Mouse (Mus musculus) layer of hippocampus, postnatal 14 days (tissue): ENCODE measurements around the gene Lrrc72. TPM values are rescaled to one million over a fixed set of nuclear protein-coding genes. Genes with fewer than 3 reads are reported as not detected.
"Not testable (repeated sequence)": the region's sequence is repeated elsewhere in the genome, so short reads cannot be mapped to it uniquely, and the experiment has no call there.

Source experiments
- DNase-seq, 2 experiments: peaks; one replicate each; pipeline ENCODE4 v3.0.0; 2021 to 2022; ENCODE audit warnings: low spot score in 2 of 2, mixed read lengths in 1 of 2
- long read RNA-seq, 2 experiments: library from polyadenylated mRNA; stranded (forward); transcript quantifications; one replicate each; pipeline ENCODE4 v2.0.0; 2021
- total RNA-seq, 2 experiments: library from RNA; stranded (reverse); gene quantifications; 2 replicates each; pipeline ENCODE4 v1.2.3; 2021

Gene Lrrc72
- total RNA-seq, result not detected
- long read RNA-seq, experiment 1, result 0 reads
- long read RNA-seq, experiment 2, result 0 reads

DNA sequence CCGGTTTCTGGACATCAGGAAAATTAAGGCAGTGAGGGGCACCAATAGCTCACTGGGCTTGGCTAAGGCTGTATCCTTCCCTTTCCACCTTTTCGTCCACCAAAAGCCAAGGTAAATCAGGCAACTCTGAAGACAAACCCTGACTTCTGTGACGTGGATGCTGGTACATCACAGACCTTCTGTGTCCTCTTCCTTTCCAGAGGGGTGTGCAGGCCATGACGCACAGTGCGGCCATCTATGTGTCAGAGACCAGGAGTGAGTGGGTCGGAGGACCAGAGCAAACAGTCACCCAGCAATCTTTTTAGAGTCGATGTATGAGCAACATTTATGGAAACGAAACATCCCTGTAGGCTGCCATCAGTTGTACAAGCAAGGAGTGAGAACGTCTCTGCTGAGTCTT, at the start of gene Lrrc72:
Gene Lrrc72, minus strand, starts transcription at position 101 of the 400 bp plus-strand sequence.
- no peak for DNase-seq

DNA sequence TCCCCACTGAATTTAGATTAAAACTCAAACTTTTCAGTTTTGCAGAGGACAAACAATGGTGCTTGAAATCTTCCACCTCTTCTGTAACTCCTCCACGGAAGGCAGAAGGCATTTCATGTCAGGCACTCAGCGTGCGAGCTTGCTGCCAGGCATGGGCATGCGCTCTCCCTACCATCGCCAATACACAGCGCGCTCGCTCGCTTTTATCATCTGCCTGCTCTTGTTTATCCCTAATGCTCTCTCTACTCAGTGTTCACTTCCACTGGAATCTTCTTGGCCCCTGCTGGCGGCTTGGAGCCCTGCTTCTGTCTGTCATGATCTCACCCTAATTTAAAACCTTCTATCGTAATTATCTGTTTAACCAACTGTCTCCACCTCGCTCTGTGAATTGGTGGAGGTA, 49.1 kb upstream of the Lrrc72 start:
- DNase-seq, result peak; percentile 53 to 59

DNA sequence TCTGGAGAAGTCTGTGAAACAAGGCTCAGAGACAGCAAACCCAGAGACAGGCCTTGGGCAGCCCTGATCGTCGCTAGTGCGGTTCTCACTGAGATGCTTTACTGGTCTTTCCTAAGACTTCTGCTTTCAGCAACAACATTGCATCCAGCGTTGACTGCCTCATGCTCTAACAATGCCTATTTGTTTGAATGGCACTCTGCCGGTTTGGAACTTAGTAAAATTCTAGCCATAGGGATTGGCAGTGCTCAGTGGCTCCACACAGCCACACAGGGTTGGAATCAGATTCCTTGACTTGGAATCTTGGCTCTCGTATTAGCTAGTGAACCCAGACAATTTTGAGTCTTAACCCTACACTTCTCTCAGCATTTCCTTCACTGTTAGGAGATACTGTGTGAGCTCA, 38.1 kb upstream of the Lrrc72 start:
- DNase-seq, result no peak

DNA sequence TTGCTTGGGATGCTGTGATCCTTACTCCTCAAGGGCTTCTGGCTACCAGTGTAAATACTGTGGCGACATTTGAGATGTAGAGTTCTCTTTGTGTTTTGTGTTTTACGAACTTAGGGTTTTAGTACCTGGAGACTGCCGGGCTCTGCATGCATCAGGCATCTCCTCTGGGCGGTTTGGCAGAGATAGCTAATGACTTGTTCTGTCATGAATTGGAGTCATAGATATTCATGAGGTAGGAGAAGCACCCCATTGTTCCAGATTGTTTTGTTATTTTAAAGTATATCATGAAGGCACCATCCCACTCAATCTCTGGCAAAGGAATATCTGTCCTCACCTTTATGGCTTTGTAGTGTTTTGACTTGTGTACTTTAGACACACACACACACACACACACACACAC, 37.3 kb upstream of the Lrrc72 start:
- no peak for DNase-seq

DNA sequence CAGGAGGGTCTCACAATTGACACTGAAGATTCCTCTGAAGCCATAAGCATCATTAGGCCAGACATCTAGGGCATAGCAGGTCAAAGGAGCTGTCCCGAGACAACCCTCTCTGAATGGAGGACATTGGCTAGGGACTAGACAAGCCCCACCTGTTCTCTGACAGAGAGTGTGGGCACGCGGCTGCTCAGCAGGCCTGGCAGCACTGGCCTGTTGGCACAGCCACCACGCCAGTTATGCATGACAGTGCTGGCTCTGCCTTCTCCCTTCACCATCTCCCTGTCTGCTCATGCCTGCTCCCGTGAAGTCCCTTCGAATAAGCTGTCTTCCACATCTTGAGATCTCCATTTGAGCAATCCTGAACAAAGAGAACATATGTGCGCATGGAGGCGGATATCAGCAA, 36.4 kb upstream of the Lrrc72 start:
- DNase-seq, result peak in 1 of 2 experiments; percentile 33

DNA sequence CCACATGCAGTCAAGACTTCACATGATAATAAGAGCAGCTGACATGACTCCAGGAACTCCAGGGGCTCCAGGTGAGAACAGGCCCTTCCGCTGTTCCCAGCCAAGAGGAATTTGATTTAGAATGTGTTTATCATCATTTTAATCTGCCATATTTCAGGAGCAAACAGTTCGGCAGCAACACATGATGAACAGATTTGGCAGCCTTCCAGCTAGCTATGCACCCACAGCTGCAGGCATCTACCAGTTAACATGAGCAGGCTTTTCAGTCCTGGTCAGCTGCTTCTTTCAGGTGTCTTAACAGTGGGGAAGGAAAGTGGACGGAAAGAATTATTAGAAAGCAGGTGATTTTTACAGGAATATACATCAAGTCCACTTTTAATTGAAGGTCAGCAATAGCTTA, 21.6 kb upstream of the Lrrc72 start:
- DNase-seq, result no peak

DNA sequence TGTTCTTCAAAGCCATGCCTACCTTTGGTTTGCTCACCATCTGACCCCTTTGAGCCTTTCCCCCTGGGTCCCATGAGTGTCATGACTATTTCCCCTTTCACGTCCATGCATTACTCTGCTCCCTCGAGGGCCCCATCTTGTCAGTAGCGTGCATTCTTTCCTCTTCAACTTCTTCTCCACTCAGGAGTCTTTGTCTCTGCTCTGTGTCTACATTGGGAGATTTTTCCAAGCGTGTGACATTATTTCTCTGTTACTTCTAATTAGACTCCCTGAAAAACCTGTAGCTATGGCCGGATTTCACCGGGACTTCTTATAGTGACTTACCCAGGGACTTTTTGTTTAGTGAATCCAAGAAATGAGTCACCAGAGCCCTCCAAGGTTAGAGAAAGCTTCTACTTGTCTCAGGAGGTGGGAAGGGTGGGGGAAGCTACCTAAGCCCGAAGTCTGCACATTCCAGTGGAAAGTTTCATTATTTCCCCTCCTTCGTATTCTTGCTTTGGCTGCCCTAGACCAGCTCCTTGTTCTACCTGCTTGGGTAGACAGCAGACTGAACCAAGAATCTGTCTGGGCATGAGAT, 14.6 kb upstream of the Lrrc72 start:
- no peak for DNase-seq

DNA sequence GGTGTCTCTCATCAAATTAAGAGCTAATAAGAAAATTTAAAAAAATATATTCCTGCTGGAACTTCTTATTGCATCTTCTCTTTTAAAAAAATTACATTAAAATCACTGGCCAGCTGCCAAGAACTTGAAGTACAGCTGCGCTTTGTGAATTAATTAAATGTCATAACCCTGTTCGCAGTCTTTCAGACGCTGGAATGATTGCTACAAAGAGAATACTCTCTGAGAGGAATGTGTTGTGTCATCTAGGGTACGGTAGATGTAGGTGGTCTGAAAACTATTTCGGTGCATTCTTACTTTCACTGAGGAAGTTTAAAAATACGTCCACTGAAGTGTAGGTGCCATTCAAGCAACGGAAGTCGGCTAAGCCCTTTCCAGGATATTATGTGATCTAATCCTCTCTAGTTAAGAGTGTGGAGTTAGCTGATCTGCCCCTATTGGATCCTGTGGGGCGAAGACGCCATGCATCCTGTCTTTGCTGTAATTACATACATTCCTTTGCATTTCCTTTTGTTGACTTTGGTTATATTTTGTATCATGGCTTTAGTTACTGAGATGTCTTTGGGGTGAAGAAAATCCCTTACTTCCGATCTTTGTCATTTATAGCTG, 9.0 kb upstream of the Lrrc72 start:
- DNase-seq, result no peak

DNA sequence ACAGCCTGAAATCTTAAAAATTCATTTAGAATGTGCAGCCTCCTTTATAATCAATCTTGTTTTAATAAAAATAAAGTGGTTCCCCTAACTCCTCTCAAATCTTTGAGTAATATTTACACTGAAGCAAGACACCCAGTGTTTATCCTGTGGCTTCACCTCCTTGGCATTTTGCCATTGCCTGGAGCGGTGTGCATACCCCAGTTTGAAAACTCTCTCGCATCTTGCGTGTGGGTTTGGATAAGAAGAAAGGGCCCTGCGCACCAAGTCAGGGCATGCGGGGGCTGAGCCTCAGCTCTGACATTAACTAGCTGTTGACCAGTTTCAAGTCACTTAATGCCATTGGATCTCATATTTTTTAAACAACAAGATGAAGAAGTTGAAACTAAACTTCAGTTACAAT, 2.2 kb upstream of the Lrrc72 start:
- DNase-seq, result no peak

DNA sequence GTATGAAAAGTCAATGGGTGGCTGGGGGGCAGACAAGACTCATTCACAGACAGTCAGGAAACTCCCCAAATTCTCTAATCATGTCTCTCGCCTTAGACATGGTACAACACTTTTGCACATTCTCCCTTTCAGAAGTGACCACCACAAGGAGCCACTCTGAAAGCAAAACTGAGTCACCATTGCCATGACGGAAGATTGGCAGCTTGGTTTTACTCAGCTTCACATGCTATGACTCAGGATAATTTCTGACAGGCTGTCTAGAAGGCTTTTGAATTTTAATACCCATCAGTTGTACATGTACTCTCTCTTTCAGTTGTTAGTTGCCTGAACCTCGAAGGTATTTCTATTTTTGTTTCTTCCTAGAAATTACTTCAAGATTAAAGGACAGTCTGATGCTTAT, 12.0 kb downstream of the Lrrc72 start:
- DNase-seq, result no peak

DNA sequence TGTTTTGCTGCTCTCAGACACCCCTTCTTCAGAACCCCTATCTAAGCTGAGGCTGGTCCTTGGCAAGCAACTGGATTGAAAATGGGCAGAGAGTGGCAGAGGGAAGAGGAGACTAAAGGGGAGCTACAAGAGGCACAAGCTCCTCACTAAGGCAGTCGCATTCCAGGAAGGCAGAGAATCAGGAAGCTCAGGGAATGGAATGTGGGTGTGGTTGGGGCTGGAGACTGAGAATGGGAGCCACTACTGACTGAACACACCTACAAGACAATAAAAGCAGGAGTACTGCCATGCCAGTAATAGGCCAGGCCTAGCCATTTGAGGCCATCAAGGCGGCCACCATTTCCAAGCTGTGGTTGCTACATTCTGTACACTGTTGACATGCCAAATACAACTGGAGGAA, 21.8 kb downstream of the Lrrc72 start:
- no peak for DNase-seq

DNA sequence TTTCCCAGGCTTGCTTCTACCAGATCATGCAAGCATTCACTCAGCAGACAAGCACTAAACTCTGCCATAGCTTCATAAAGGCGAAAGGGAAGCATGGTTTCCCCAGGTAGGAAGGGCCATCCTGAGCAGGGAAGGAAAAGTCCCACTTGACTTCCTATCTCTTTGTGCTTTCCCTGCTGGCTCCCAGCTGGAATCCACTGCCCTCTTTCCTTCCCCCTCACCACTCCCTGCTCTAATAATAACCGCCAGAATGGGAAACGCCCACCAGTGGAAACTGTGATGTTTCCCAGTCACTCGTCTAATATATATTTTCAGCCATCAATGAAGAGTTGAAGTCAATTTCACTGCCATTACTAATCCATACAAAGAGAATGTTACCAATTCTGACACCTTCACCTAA, 28.8 kb downstream of the Lrrc72 start:
- DNase-seq, result no peak

DNA sequence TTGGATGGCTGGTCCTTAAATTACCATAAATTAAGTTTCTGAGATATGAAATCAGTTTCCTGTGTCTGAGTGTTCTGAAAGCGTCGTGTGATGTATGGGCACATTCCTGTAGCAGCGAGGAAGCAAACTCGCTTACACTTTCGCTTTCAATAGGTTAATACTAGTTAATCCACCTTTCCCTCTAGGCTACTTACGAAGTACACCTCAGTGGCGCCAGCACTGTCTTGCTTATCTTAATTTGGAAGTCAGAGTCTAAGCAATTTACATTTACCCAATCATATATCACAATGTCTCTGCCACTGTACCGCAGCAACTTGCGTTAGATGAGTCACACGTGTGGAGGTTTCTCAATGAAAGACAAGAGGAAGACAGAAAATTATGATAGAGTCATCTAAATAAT, 36.3 kb downstream of the Lrrc72 start:
- DNase-seq, result no peak

DNA sequence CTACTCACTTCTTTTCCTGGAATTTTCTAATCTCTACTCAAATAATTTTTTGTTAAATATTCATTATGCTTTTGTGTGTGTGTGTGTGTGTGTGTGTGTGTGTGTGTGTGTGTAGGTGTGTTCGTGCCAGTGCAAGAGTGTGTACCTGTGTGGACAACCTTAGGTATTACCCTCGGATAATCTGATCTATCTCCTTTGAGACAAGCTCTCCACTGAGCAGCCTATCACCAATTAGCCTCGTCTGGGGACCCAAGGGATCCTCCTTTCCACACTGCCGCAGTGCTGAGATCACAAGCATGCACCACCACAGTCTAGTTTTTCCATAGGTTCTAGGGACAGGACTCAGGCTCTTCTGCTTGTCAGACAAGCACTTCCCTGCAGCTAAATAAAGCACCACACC, 37.0 kb downstream of the Lrrc72 start:
- DNase-seq, result no peak

DNA sequence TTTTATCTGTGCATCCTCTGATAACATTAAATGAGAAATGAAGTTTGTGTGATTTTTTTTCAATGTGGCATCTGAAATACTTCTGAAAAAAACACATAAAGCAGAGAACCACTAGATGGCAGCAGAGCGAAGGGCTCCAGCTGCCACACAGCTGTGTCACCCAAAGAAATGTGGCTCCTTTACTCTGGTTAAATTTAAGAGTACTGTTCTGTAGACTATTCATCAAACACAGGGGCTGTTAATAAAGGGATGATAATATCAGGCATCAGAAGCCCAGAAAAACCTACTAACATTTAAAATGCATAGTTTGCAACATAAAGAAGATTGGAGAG, 38.1 kb downstream of the Lrrc72 start:
- peak in 1 of 2 experiments; percentile 48 for DNase-seq

DNA sequence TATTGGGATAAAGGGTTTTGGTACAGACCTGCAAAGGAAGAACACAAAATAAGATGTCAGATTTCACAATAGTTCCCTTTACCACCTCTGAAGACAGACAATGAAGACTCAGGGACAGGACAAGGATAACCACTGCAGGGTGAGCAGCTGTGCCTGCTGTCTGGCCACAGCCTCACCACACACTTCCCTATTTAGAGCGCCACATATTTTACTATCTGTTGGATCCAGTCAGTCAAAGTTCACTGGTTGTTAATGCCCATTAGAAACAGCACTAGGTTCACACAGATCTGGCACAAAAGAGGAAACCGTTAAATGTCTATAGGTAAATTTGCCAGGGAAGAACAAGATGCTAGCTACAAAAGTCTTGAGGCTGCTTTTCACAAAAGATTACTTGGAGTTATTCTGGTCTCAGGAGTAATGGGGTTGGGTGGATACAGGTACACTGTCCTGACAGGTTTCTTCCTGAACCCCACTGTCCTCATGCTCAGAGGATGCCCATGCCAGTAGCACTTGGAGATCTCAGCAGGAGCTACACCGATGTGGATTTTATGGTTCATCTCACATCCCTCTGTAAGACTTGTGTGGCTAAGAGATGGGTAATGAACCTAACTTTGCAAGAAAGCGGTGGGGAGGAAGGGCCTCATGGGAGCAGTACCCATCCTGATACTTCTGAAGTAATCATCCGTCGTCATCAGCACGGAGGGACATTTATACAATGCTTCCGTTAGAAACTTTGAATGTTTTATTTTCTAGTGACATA, 38.6 kb downstream of the Lrrc72 start:
- no peak for DNase-seq

DNA sequence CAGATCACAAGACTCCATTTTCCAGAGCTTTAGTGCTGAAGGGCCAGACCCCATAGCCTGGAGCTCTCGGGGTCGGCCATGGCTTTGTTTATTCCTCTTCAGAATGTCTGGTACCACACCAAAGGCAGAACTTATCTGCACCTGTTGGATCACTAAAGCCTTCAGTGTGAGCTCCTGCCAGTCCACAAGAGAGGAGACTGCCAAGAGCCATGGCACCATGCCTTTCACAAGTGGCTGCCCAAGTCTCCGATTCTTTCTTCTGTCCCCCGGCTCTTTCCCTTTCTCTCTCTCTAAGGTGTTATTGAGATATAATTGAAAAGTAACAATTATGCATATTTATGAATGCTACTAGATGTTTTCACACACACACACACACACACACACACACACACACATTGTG, 43.1 kb downstream of the Lrrc72 start:
- no peak for DNase-seq

DNA sequence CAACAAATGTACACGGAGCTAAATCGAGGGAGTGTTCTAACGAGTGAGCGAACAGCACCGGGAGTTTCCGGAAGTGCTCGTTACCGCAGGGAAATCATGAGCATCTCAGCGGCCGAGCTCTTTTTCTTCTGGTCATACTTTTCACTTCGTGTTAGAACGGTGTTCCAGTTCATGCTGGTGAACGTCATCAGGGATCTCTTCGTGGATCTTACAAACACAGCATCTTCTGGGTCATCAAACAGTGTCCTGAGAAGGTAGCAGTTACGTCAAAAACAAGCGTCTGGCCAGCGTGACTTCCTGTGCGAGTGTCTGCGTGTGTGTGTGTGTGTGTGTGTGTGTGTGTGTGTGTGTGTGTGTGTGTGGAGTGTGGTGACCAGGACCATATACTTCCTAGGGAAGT, 44.7 kb downstream of the Lrrc72 start:
- peak in 1 of 2 experiments; percentile 27 for DNase-seq

DNA sequence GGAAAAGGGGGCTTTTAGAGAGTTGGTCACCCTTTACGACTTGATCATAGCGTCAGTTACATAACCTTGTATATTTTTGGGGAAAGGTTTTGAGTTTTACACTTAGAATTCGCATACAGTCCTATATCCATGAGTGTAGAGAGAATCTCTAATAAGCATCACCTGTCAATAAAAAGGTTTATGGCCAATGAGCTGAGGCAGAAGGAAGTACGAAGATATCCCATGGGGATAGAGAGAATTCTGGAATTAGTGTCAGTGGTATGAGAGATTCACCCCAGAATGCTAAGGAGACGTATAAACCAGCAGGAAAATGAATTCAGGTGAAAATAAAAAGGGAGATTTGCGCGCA, 45.4 kb downstream of the Lrrc72 start:
- no peak for DNase-seq

DNA sequence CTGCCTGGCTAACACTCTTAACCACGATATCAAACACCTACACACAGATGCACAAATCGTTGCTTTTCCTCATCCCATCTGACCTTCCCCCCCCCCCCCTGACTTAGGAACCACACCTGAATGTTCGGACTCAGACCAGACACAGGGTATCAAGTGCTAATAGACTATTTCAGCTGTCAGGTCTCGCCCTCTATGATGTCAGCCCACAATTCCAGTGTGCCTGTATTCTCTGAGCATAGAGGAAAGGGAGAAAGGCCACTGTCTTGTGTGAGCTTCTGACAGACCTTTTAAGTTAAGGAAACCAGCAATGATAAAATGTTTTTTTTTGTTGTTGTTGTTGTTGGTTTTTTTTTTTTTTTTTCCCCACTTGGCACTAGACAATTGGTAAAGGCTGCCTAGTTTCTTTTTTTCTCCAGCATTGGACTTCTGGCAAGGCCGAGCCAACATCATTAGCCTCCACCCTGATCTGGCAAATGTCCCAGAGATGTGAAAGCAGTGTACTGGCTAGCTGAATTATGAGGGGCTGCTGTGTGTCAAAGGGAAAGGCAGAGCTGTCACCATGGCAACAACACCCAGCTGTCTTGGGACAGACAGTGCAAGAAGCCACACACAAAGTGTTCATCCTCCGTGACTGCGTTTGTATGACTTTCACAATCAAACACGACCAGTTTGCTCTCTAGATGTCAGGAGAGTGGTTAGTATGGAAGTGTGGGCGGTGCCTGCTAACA, 46.0 kb downstream of the Lrrc72 start:
- DNase-seq, result peak; percentile 41 to 63

DNA sequence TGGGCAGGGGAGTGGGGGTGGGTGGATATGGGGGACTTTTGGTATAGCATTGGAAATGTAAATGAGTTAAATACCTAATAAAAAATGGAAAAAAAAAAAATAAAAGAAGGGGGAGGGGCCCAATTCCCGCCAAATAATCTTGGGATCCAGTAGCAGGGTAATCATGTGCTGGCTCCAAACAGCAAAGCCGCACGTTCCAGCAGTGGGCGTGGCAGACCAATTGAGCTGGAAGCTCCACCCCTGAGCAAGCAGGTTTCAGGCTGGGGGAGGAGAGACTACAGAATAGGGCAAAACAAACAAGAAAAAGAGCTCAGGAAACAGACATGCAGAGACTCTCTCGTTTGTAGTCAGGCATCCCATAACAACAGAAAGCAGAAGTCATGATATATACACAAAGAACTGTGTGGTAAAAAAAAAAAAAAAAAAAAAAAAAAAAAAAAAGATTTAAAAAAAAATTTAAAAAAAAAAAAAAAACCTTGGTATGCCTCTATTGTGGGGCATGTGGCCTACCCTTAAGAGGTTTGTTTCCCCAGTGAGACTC, 47.5 kb downstream of the Lrrc72 start:
- DNase-seq, result not testable (repeated sequence)

DNA sequence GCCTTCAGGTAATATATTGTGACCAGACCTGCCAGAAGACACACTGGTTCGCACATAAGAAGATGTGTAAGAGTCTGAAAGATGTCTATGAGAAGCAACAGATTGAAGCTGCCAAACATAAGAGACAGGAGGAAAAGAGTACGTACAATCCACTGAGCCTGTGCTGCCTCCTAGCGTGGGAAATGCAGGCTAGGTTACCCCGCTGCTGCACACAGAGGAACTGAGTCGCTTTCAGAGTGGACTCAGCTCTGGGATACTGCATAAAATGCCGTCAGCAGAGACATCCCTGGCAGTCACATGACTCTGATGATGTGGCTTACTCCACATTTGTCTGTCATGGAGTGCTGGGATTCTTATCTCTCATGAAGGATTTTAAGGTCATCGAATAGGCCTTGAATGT, 58.2 kb downstream of the Lrrc72 start:
- no peak for DNase-seq
